Mouse (Mus musculus): ENCODE data around the gene Xiap. TPM values are rescaled to one million over a fixed set of nuclear protein-coding genes. Genes with fewer than 3 reads are reported as not detected.

Gene Xiap
- polyA plus RNA-seq, 1 experiment from 2014 or later = 8.8 TPM

DNA sequence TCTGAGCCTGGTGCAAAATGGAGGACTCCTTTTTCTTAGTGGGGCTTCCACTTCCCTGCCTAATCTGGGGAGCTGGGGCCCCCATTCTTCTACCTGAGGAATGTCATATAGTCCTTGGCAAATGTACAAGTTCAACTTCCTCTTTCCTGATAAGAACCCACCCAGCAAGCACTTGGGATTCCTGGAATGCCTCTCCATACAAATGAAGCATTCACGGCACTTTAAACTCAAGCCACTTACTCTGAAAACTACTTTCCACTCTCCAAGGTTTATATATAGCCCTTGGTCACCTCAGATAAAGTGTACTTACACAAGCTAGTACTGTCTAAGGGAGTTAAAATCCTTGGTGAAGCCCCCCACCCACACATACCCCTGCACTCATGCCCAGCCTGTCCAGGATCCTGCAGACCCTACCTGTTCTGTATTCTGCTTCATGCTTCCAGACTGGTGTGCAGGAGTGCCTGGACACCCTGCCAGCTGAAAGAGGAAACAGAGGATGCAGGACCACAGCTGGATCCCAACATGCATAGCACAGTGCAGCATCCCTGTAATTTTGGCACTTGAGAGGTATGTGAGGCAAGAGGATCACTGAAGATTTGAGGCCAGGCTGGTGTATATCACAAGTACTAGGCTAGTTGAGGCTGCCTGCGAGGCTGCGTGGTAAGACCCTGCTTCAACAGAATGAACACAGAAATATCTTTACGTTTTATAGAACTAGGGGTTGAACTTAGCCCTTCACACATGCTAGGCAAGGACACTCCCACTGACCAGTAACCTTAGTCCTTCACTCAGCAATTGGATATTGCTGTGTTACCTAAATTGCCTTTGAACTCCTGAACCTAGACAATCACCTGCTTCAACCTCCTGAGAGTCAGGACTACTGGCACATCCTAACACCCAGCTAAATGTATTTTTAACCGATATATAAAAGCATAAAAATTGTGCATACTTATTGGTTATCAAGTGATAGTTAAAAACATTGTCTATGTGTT, 8.5 kb upstream of the Xiap start:
- no peak for DNase-seq (ENCODE audit: low spot score)
- no peak overlapping the region for H3K4me3 ChIP-seq
- H3K27ac ChIP-seq = peak overlapping the region; percentile 79
- 0 out of 2 replicates have a peak, but pooled peaks cover 6% of the 10 kb centered on the region for H3K4me1 ChIP-seq
- H3K36me3 ChIP-seq = no peaks in the 10 kb centered on the region
- WGBS = 44% methylated on average over 5 of the region's 5 CpGs
- H3K9me3 ChIP-seq = no peaks in the 10 kb centered on the region
- H3K27me3 ChIP-seq (ENCODE audit: insufficient read depth, poor library complexity, severe bottlenecking) = no peaks in the 10 kb centered on the region

DNA sequence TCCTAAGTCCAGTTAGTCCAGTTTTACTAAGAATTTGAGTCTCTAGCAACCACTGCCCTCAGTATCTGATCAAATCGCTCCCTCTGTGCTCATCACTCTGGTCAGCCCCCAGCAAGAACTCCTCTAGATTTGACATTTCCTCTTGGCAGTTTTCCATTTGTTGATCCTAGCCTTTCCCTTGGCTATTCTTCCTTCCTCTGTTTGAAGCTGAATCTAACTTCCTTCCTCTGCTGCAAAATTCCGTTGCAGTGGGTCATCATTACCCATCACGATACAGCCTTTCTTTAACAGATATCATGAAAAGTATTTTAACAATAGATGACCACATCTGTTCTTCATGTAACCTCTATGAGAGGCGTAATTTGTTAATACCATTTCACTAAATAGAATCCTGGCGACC, 2.5 kb upstream of the Xiap start:
- H3K4me3 ChIP-seq = no peak overlapping the region
- H3K9me3 ChIP-seq = no peaks in the 10 kb centered on the region
- H3K27me3 ChIP-seq (ENCODE audit: insufficient read depth, poor library complexity, severe bottlenecking) = no peaks in the 10 kb centered on the region
- H3K36me3 ChIP-seq = no peaks in the 10 kb centered on the region
- 62% methylated on average over 5 of the region's 5 CpGs for WGBS
- H3K4me1 ChIP-seq = no peaks in the 10 kb centered on the region
- no peak for DNase-seq (ENCODE audit: low spot score)
- H3K27ac ChIP-seq = no peak overlapping the region

DNA sequence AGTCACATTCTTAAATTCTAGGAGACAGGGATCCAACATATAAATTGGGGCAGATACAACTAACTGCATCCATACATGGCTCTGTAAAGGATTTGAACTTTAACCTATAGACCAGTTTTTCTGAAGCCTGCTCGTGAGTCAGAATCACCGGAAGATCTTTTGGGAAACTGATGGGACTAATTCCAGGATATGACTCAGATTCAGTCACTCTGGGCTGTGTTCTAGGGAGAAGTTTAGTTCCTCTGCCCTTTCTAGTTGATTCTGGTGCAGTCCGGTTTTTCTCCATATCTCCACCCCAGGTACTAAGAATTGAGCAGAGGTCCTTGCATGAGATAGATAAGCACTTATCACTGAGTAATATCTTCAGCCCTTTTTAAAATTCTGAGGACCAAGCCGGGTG, 1.6 kb upstream of the Xiap start:
- Histone ChIP-seq H3K27me3 (ENCODE audit: insufficient read depth, poor library complexity, severe bottlenecking) (no peaks in the 10 kb centered on the region), H3K4me1 (no peaks in the 10 kb centered on the region), H3K27ac (no peak overlapping the region), H3K4me3 (no peak overlapping the region), H3K9me3 (no peaks in the 10 kb centered on the region), H3K36me3 (no peaks in the 10 kb centered on the region)
- 76% methylated on average over 4 of the region's 4 CpGs for WGBS
- DNase-seq (ENCODE audit: low spot score) = no peak

DNA sequence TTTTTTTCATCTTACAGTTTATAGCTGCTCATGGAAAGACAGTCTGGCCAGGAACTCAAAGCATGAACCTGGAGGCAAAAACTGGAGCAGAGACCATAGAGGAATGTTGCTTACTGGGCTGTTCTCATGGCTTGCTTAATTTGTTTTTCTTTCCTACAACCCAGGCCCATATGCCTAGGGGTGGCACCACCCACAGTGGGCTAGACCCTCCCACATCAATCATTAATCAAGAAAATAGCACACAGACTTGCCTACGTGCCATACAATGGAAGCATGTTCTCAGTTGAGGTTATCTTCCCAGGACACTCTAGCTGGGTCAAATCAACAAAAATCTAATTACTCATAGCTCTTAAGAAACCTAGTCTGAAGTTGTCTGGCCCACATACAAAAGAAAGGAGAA, 4.1 kb downstream of the Xiap start:
- H3K27me3 ChIP-seq (ENCODE audit: insufficient read depth, poor library complexity, severe bottlenecking) = no peaks in the 10 kb centered on the region

DNA sequence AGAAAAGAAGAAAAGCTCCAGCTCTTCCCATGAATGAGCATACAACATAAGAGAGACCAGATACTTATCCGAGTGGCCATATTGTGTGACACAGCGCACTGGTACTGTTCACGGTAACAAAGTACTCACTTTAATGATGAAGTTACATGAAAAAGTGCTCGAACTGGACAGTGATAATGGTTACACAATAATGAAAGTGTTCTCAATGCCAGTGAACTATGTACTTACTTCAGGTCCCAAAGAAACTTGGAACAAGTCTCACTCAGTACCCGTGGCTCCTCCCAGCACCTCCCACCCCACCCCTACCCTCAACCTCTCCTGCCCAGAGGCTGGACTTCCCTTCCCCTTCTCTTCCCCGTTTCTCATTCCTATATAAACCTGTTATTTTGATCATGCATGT, 5.6 kb downstream of the Xiap start:
- no peaks in the 10 kb centered on the region for H3K9me3 ChIP-seq
- 82% methylated on average over 6 of the region's 6 CpGs for WGBS
- H3K4me3 ChIP-seq = no peak overlapping the region
- no peaks in the 10 kb centered on the region for H3K36me3 ChIP-seq
- no peak overlapping the region for H3K27ac ChIP-seq
- no peaks in the 10 kb centered on the region for H3K4me1 ChIP-seq
- no peak for DNase-seq (ENCODE audit: low spot score)
- no peaks in the 10 kb centered on the region for H3K27me3 ChIP-seq (ENCODE audit: insufficient read depth, poor library complexity, severe bottlenecking)

More for the DNA sequence above, 4.1 kb downstream of the Xiap start:
- H3K4me1 ChIP-seq = no peaks in the 10 kb centered on the region
- H3K27ac ChIP-seq = no peak overlapping the region
- no peak for DNase-seq (ENCODE audit: low spot score)
- no peaks in the 10 kb centered on the region for H3K9me3 ChIP-seq
- no peak overlapping the region for H3K4me3 ChIP-seq
- H3K36me3 ChIP-seq = no peaks in the 10 kb centered on the region
- WGBS = 82% methylated on average over 1 of the region's 1 CpGs

DNA sequence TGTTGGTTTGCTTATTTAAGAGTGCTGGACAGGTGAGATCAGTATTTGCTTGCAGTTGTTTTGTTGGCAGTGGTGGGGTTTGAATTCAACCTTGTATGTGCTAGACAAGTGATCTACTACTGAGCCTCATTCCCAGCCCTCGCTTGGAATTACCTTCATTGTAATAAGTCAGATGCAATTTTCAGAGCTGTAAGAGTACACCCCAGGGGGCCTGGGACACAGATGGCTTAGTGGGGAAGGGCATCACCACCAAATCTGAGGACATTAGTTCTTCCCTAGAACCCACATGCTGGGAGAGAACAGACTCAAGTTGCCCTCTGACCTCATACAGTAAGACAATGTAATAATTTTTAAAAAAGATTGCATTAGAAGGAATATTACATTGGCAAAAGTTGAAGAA, 7.3 kb downstream of the Xiap start:
- Histone ChIP-seq H3K9me3 (no peaks in the 10 kb centered on the region), H3K36me3 (no peaks in the 10 kb centered on the region), H3K27me3 (ENCODE audit: insufficient read depth, poor library complexity, severe bottlenecking) (no peaks in the 10 kb centered on the region), H3K4me3 (no peak overlapping the region), H3K27ac (no peak overlapping the region), H3K4me1 (peaks cover 3% of the 10 kb centered on the region; the same call in 1 of the 2 replicates)
- no peak for DNase-seq (ENCODE audit: low spot score)
- 75% methylated on average over 1 of the region's 1 CpGs for WGBS

DNA sequence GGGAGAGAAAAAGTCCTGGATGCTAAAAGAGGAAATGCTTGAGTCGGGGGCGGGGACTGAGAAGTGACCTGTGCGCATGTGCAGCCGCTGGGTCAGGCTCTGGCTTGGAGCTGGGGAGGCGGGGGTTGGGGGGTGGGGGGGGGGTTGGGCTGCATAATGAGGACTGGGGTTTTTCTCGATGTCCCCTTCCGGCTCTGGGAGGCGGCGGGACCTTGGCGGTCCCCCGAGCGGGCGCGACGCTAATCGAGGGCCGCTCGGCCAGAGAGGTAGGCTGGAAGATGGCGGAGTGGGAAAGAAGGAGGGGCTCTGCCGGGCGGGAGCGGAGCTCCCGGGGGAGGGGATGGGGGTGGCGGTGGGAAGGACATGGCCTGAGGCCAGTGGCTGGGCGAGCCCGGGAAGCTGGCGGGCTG, 8.3 kb downstream of the Xiap start:
- Histone ChIP-seq H3K9me3 (no peaks in the 10 kb centered on the region), H3K4me1 (peaks cover 3% of the 10 kb centered on the region; the same call in 1 of the 2 replicates), H3K36me3 (0 out of 2 replicates have a peak, but pooled peaks cover 3% of the 10 kb centered on the region), H3K27ac (peak overlapping the region; percentile 90), H3K27me3 (ENCODE audit: insufficient read depth, poor library complexity, severe bottlenecking) (no peaks in the 10 kb centered on the region), H3K4me3 (peak overlapping the region; percentile 58)
- DNase-seq (ENCODE audit: low spot score) = peak; percentile 84
- 17% methylated on average over 27 of the region's 27 CpGs for whole genome bisulfite sequencing

DNA sequence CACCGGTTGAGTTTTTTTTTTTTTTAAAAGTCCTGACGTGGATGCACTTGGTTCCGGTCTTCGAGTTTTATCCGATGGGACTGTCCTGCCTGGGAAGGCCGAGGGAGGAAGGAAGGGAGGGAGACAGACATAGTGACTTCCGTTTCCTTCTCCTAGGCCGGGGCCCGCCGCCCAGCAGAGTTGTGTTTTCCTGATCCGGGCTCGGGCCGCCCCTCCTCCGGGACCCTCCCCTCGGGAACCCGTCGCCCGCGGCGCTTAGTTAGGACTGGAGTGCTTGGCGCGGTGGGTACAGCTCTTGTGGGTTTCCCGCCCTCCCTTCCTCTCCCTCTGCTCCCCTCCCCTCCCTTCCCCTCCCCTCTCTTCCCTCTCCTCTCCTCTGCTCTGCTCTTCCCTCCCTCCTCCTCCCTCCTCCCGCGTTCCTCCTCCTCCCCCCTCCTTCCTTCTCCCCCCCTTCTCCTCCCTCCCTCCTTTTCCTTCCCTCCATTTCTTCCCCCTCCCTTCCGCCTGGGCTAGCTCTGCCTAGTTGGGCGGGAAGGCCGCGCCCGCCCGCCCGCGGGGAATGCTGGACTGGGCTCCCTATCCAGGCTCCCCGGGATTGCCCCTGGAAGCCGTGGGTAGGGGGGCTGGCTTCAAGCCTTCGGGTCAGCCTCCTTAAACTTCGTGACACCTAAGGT, 8.9 kb downstream of the Xiap start:
- Histone ChIP-seq H3K27me3 (ENCODE audit: insufficient read depth, poor library complexity, severe bottlenecking) (no peaks in the 10 kb centered on the region), H3K36me3 (peaks cover 8% of the 10 kb centered on the region; the same call in 1 of the 2 replicates), H3K4me3 (peak overlapping the region; percentile 58), H3K9me3 (no peaks in the 10 kb centered on the region), H3K4me1 (peaks cover 3% of the 10 kb centered on the region; the same call in 1 of the 2 replicates), H3K27ac (peak overlapping the region; percentile 90)
- DNase-seq (ENCODE audit: low spot score) = peak; percentile 86
- WGBS = 19% methylated on average over 36 of the region's 37 CpGs

DNA sequence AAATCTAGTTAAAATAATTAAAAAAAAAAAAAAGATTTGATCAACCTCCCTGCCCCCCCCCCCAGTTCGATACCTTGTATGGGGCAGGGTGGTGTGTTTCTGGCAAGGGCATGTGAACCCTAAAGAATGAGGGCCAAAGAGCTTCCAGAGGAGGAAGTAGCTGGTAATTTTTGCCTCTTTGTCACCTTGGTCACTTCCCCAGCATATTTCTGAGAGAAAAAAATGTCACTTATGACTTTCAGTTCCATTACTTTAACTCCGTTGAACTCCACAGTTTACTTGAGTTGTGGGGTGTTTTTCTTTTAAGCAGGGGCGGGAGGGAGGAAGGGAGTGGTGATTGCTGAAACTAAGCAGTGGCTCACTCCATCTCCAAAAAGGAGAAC, 9.4 kb downstream of the Xiap start:
- WGBS = 9% methylated on average over 3 of the region's 3 CpGs
- Histone ChIP-seq H3K4me1 (peaks cover 3% of the 10 kb centered on the region; the same call in 1 of the 2 replicates), H3K9me3 (no peaks in the 10 kb centered on the region), H3K4me3 (peak overlapping the region; percentile 58), H3K27me3 (ENCODE audit: insufficient read depth, poor library complexity, severe bottlenecking) (no peaks in the 10 kb centered on the region), H3K36me3 (peaks cover 8% of the 10 kb centered on the region; the same call in 1 of the 2 replicates), H3K27ac (peak overlapping the region; percentile 90)
- DNase-seq (ENCODE audit: low spot score) = no peak

DNA sequence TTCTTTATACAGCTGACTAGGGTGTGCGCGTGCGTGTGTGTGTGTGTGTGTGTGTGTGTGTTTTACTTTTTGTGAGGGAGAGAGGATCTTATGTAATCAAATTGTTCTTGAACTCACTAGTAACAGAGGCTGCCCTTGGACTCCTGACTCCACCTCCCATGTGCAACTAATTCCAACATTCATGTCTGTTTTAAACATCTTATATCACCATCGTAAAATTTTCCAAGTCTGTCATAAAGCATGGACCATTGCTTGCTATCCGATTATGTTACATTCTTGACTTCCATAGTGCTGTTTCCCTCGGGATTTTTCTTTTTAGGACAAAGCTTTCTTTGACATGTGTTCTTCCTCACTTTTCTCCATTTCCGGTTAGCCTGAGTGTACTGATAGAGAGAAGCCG, 28.3 kb downstream of the Xiap start:
- no peak for DNase-seq (ENCODE audit: low spot score)
- H3K36me3 ChIP-seq = peaks cover 2% of the 10 kb centered on the region; the same call in 1 of the 2 replicates
- 86% methylated on average over 8 of the region's 8 CpGs for WGBS
- no peaks in the 10 kb centered on the region for H3K27me3 ChIP-seq (ENCODE audit: insufficient read depth, poor library complexity, severe bottlenecking)
- no peaks in the 10 kb centered on the region for H3K4me1 ChIP-seq
- H3K27ac ChIP-seq = no peak overlapping the region
- no peak overlapping the region for H3K4me3 ChIP-seq
- no peaks in the 10 kb centered on the region for H3K9me3 ChIP-seq

DNA sequence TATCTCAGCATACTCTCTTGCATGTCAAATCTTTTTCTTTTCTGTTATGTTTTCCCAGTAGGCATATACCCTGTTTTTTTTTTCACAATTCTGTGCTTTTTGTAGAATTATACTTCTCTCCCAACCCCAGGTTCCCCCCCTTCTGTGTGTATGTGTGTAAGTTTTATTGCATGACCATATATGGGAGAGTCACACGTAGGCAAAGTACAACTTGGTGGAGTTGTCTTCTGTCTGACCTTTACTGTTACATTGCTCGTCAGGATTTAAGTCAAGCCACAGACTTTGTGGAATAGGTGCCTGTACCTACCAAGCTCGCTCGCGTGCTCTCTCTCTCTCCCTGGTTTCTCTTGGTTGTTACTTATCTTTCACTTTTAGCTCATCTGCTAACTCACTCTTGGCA, 28.7 kb downstream of the Xiap start:
- no peaks in the 10 kb centered on the region for H3K27me3 ChIP-seq (ENCODE audit: insufficient read depth, poor library complexity, severe bottlenecking)
- no peak overlapping the region for H3K27ac ChIP-seq
- H3K9me3 ChIP-seq = no peaks in the 10 kb centered on the region
- H3K4me3 ChIP-seq = no peak overlapping the region
- H3K4me1 ChIP-seq = no peaks in the 10 kb centered on the region
- H3K36me3 ChIP-seq = peaks cover 2% of the 10 kb centered on the region; the same call in 1 of the 2 replicates
- no peak for DNase-seq (ENCODE audit: low spot score)
- 81% methylated on average over 5 of the region's 5 CpGs for WGBS

DNA sequence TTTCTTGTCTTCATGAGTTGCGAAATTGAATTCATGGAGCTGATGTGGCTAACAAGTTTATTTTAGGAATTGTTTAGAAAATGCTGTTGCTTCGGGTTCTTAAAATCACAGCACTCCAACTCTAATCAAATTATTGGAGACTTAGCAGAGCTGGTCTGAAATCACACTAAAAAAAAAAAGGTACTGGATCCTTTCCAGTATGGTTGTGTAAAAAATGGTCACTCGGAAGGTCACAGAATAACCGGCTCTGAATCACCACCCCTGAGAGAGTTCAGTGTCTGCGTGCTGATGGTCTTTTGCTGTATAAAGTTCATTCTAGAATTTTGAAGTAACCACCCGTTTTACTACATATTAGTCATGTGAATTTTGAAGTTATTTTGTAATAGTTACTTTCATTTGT, 47.7 kb downstream of the Xiap start:
- 87% methylated on average over 6 of the region's 6 CpGs for WGBS
- Histone ChIP-seq H3K4me3 (no peak overlapping the region), H3K4me1 (no peaks in the 10 kb centered on the region), H3K36me3 (peaks cover 39% of the 10 kb centered on the region), H3K27ac (no peak overlapping the region), H3K9me3 (no peaks in the 10 kb centered on the region), H3K27me3 (ENCODE audit: insufficient read depth, poor library complexity, severe bottlenecking) (no peaks in the 10 kb centered on the region)
- DNase-seq (ENCODE audit: low spot score) = no peak

DNA sequence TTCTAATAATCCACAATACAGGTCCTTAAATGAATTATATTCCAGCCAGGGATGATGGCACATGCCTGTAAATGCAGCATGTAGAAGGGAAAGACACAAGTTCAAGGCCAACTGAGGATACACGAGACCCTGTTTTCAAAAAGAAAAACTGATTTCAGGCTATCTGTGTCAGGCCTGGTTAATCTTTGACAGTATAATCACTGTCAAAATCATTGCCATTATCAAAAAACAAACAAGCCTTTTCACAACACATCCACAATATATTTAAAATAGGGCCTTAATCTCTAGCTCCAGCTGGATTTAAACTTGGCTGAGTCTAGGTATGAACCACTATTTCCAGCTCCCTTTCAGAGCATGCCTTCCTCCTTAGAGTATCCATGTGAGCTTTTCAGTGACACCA, 51.1 kb downstream of the Xiap start:
- Histone ChIP-seq H3K9me3 (no peaks in the 10 kb centered on the region), H3K36me3 (peaks cover 19% of the 10 kb centered on the region), H3K4me3 (no peak overlapping the region), H3K27ac (no peak overlapping the region), H3K27me3 (ENCODE audit: insufficient read depth, poor library complexity, severe bottlenecking) (no peaks in the 10 kb centered on the region), H3K4me1 (no peaks in the 10 kb centered on the region)
- no peak for DNase-seq (ENCODE audit: low spot score)
- WGBS = 52% methylated on average over 1 of the region's 1 CpGs

All from heart, embryonic 10.5 days (tissue).